Comparison of ENCODE assay signal across 8 mouse cellular contexts in the genomic region with DNA sequence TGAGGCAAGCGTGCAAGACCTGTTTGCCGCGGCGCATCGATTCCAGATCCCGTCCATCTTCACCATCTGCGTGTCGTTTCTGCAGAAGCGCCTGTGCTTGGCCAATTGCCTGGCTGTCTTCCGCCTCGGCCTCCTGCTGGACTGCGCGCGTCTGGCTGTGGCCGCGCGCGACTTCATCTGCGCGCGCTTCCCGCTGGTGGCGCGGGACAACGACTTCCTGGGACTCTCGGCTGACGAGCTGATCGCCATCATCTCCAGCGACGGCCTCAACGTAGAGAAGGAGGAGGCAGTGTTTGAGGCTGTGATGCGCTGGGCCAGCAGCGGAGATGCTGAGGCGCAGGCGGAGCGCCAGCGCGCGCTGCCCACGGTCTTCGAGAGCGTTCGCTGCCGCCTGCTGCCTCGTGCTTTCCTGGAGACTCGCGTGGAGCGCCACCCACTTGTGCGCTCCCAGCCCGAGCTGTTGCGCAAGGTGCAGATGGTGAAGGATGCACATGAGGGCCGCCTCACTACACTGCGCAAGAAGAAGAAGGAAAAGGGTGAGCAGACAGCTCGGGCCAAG. TPM values are rescaled to one million over a fixed set of nuclear protein-coding genes. Genes with fewer than 3 reads are reported as not detected.
A peak's percentile ranks its signal among the peaks of the same experiment; 100 is the strongest.
DNase-seq lines count a peak whose midpoint lies in the region; ATAC-seq and TF ChIP-seq lines count a peak whose summit lies in the region.

No protein-coding gene starts in this region.

- no peaks in the 10 kb centered on the region for H3K9me3 ChIP-seq in kidney, embryonic 16.5 days (ENCODE audit: low read length)
- no peaks in the 10 kb centered on the region for H3K9me3 ChIP-seq in embryonic facial prominence, embryonic 10.5 days

- TF ChIP-seq CTCF in kidney, adult 2 months (conservative IDR thresholded peaks at IDR 0.05; ENCODE audit: insufficient read depth, insufficient read length, low read depth, low read length): no peak

- peak overlapping the region; percentile 35 for H3K4me3 ChIP-seq in kidney, embryonic 16.5 days (ENCODE audit: low read length)
- H3K4me3 ChIP-seq in kidney, adult 2 months (ENCODE audit: insufficient read depth, low read depth, low read length): no peak overlapping the region
- peak overlapping the region; percentile 53 for H3K4me3 ChIP-seq in embryonic facial prominence, embryonic 10.5 days

- peak overlapping the region; percentile 60 for H3K4me2 ChIP-seq in kidney, embryonic 16.5 days (replicated peaks; ENCODE audit: low read depth, low read length)

- no peaks in the 10 kb centered on the region for H3K36me3 ChIP-seq in kidney, embryonic 16.5 days (ENCODE audit: insufficient read depth, low read length)
- H3K36me3 ChIP-seq in kidney, adult 2 months (ENCODE audit: control insufficient read depth, insufficient read depth, low read length): no peaks in the 10 kb centered on the region
- no peaks in the 10 kb centered on the region for H3K36me3 ChIP-seq in embryonic facial prominence, embryonic 10.5 days (replicated peaks)

- peak; percentile 43; the same call in 1 of the 2 replicates for ATAC-seq in kidney, embryonic 16.5 days (ENCODE audit: low FRiP score, low TSS enrichment)
- ATAC-seq in megakaryocyte-erythroid progenitor cell, adult 5-6 weeks (replicated peaks; ENCODE audit: low FRiP score, low TSS enrichment, poor library complexity, severe bottlenecking): no peak

- WGBS in kidney, embryonic 16.5 days: 17% methylated on average over 54 of the region's 54 CpGs
- WGBS in kidney, adult 2 months: 15% methylated on average over 54 of the region's 54 CpGs
- 15% methylated on average over 54 of the region's 54 CpGs for WGBS in embryonic facial prominence, embryonic 10.5 days

- DNase-seq in kidney, adult 2 months: no peak
- peak; percentile 53 for DNase-seq in embryonic facial prominence, embryonic 10.5 days (ENCODE audit: low spot score)
- peak; percentile 46 to 61 for DNase-seq in heart, postnatal 14 days
- DNase-seq in left cerebral cortex, adult 9 months (ENCODE audit: low spot score in 2 of 2): peak; percentile 78 to 88
- peak; percentile 45 for DNase-seq in neural tube, embryonic 10.5 days (ENCODE audit: extremely low spot score, low spot score)
- DNase-seq in urinary bladder, postnatal 10 days (ENCODE audit: low spot score): no peak

- intact Hi-C loops in heart, postnatal 14 days (cut with DNase I): no loop called here

- H3K9ac ChIP-seq in kidney, embryonic 16.5 days (replicated peaks; ENCODE audit: low read length): no peak overlapping the region; the same call in 1 of the 2 replicates

- H3K4me1 ChIP-seq in kidney, embryonic 16.5 days (ENCODE audit: insufficient read depth, low read length): peaks cover 10% of the 10 kb centered on the region
- no peaks in the 10 kb centered on the region for H3K4me1 ChIP-seq in kidney, adult 2 months (ENCODE audit: control insufficient read depth, insufficient read depth, low read length)
- H3K4me1 ChIP-seq in embryonic facial prominence, embryonic 10.5 days: peaks cover 13% of the 10 kb centered on the region

- H3K27me3 ChIP-seq in kidney, embryonic 16.5 days (ENCODE audit: insufficient read depth, low read length): peaks cover 31% of the 10 kb centered on the region
- H3K27me3 ChIP-seq in kidney, adult 2 months (replicated peaks; ENCODE audit: control insufficient read depth, insufficient read depth, low read length): no peaks in the 10 kb centered on the region
- H3K27me3 ChIP-seq in embryonic facial prominence, embryonic 10.5 days (replicated peaks; ENCODE audit: low read depth, poor library complexity, severe bottlenecking): peaks cover 56% of the 10 kb centered on the region

- no peak overlapping the region for H3K27ac ChIP-seq in kidney, embryonic 16.5 days (ENCODE audit: low read length)
- H3K27ac ChIP-seq in kidney, adult 2 months (ENCODE audit: insufficient read depth, low read depth, low read length): no peak overlapping the region
- no peak overlapping the region for H3K27ac ChIP-seq in embryonic facial prominence, embryonic 10.5 days (replicated peaks)

- TF ChIP-seq POLR2A in kidney, adult 2 months (IDR thresholded peaks at IDR 0.05; ENCODE audit: low read depth, low read length): no peak

RNA-seq across cellular contexts. Expression of a gene that starts 0.7 kb away (rescaled TPM):
- polyA plus RNA-seq in kidney, embryonic 16.5 days (2015; fragmentation: Nextera tagmentation; extraction: Ambion mirVana): 0.72 and 0.99 TPM in 2 replicates
- 1.6 TPM in 1 of 2 replicates, not detected in the other for polyA plus RNA-seq in kidney, adult 2 months (2012; rRNA removed)
- polyA plus RNA-seq in embryonic facial prominence, embryonic 10.5 days (2016; fragmentation: Nextera tagmentation; extraction: Ambion mirVana): 0.17 and 0.26 TPM in 2 replicates
- total RNA-seq in heart, postnatal 14 days (2021): 1 to 10 TPM; 6.7 to 6.8 TPM
- total RNA-seq in megakaryocyte-erythroid progenitor cell, adult 5-6 weeks (2014; fragmentation: Nextera tagmentation): not detected in 2 replicates
- not detected in 2 replicates for total RNA-seq in megakaryocyte-erythroid progenitor cell, adult 5-6 weeks (2017)

RNA-seq across cellular contexts. Expression of a gene that starts 14.2 kb away (rescaled TPM):
- polyA plus RNA-seq in kidney, embryonic 16.5 days (2015; fragmentation: Nextera tagmentation; extraction: Ambion mirVana): 0.50 and 0.56 TPM in 2 replicates
- 19.1 and 22.5 TPM in 2 replicates for polyA plus RNA-seq in kidney, adult 2 months (2012; rRNA removed)
- polyA plus RNA-seq in embryonic facial prominence, embryonic 10.5 days (2016; fragmentation: Nextera tagmentation; extraction: Ambion mirVana): not detected in 2 replicates
- total RNA-seq in heart, postnatal 14 days (2021): 100 to 1,000 TPM; 118 to 123 TPM
- not detected in 2 replicates for total RNA-seq in megakaryocyte-erythroid progenitor cell, adult 5-6 weeks (2014; fragmentation: Nextera tagmentation)
- total RNA-seq in megakaryocyte-erythroid progenitor cell, adult 5-6 weeks (2017): not detected in 2 replicates

RNA-seq across cellular contexts. Expression of a gene that starts 19.0 kb away (rescaled TPM):
- polyA plus RNA-seq in kidney, embryonic 16.5 days (2015; fragmentation: Nextera tagmentation; extraction: Ambion mirVana): 8.1 and 9.5 TPM in 2 replicates
- 25.4 and 29.5 TPM in 2 replicates for polyA plus RNA-seq in kidney, adult 2 months (2012; rRNA removed)
- 5.3 and 6.4 TPM in 2 replicates for polyA plus RNA-seq in embryonic facial prominence, embryonic 10.5 days (2016; fragmentation: Nextera tagmentation; extraction: Ambion mirVana)
- total RNA-seq in heart, postnatal 14 days (2021): 10 to 100 TPM; 89.4 to 91.9 TPM
- total RNA-seq in megakaryocyte-erythroid progenitor cell, adult 5-6 weeks (2014; fragmentation: Nextera tagmentation): not detected in 2 replicates
- not detected in 2 replicates for total RNA-seq in megakaryocyte-erythroid progenitor cell, adult 5-6 weeks (2017)

RNA-seq across cellular contexts. Expression of a gene that starts 59.2 kb away (rescaled TPM):
- polyA plus RNA-seq in kidney, embryonic 16.5 days (2015; fragmentation: Nextera tagmentation; extraction: Ambion mirVana): 46.1 and 57.5 TPM in 2 replicates
- polyA plus RNA-seq in kidney, adult 2 months (2012; rRNA removed): 24.8 and 28.5 TPM in 2 replicates
- 61.2 and 62.9 TPM in 2 replicates for polyA plus RNA-seq in embryonic facial prominence, embryonic 10.5 days (2016; fragmentation: Nextera tagmentation; extraction: Ambion mirVana)
- total RNA-seq in heart, postnatal 14 days (2021): 10 to 100 TPM; 44.8 to 46.5 TPM
- 161 and 173 TPM in 2 replicates for total RNA-seq in megakaryocyte-erythroid progenitor cell, adult 5-6 weeks (2014; fragmentation: Nextera tagmentation)
- total RNA-seq in megakaryocyte-erythroid progenitor cell, adult 5-6 weeks (2017): 132 and 146 TPM in 2 replicates

Comparison
In these comparisons a context has a peak if more than half of its experiments do, and no peak if none do; other contexts are left out.
1. RNA of a gene that starts 14.2 kb away (polyA plus RNA-seq): 19.1 to 22.5 TPM in kidney, adult 2 months; 0.50 to 0.56 TPM in kidney, embryonic 16.5 days and not detected in embryonic facial prominence, embryonic 10.5 days; every median in the first group is over 10 times any median in the second.
2. DNase-seq: peak in embryonic facial prominence, embryonic 10.5 days (single experiment), heart, postnatal 14 days (2 of 2), left cerebral cortex, adult 9 months (2 of 2) and neural tube, embryonic 10.5 days (single experiment); none in kidney, adult 2 months (single experiment) and urinary bladder, postnatal 10 days (single experiment).